Mouse (Mus musculus): ENCODE results near the gene Olfr270. TPM values are rescaled to one million over a fixed set of nuclear protein-coding genes. Genes with fewer than 3 reads are reported as not detected.
A peak's percentile ranks its signal among the peaks of the same experiment; 100 is the strongest.

Gene Olfr270
- not detected in 2 replicates for polyA plus RNA-seq (2015; fragmentation: Nextera tagmentation; extraction: Ambion mirVana)

DNA sequence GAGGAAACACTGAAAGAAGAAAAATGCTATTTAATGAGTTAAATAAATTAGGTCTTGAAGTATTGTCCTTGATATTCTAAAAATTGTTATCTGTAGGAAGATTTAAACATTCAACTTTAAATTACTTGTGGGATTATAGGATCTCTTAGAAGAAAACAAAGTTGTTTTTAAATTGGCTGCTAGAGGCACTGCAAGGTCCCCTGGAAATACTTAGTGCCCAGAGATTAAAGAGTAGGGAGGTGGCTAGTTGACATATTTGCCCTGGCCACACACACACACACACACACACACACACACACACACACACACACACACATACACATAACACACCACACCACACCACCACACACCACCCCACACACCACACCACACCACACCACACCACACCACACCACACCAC, at the start of gene Olfr270:
Gene Olfr270, plus strand, starts transcription at position 301 of the 400 bp plus-strand sequence.
- no peak for ATAC-seq
- Histone ChIP-seq H3K27ac (no peak within 1 kb of the TSS), H3K36me3 (no peaks in the 10 kb centered on the region), H3K9me3 (no peaks in the 10 kb centered on the region), H3K9ac (replicated peaks) (no peak within 1 kb of the TSS), H3K4me2 (replicated peaks) (no peak within 1 kb of the TSS), H3K27me3 (no peaks in the 10 kb centered on the region), H3K4me3 (replicated peaks) (no peak within 1 kb of the TSS), H3K4me1 (replicated peaks) (no peaks in the 10 kb centered on the region)

- Histone ChIP-seq H3K27ac (no peak overlapping the region), H3K27me3 (no peaks in the 10 kb centered on the region), H3K9me3 (no peaks in the 10 kb centered on the region), H3K4me2 (replicated peaks) (no peak overlapping the region), H3K4me3 (replicated peaks) (no peak overlapping the region), H3K9ac (replicated peaks) (no peak overlapping the region), H3K4me1 (replicated peaks) (no peaks in the 10 kb centered on the region), H3K36me3 (no peaks in the 10 kb centered on the region)
- 83% methylated on average over 6 of the region's 6 CpGs for WGBS
- no peak for ATAC-seq
Observed at GRCm38 (mm10) chr4:52916659-52917310, 47.6 kb upstream of the Olfr270 start.

GRCm38 (mm10) chr4:52917311-52917688, 47.0 kb upstream of the Olfr270 start:
- Histone ChIP-seq H3K27me3 (no peaks in the 10 kb centered on the region), H3K4me2 (replicated peaks) (no peak overlapping the region), H3K9me3 (no peaks in the 10 kb centered on the region), H3K4me3 (replicated peaks) (no peak overlapping the region), H3K27ac (no peak overlapping the region), H3K9ac (replicated peaks) (no peak overlapping the region), H3K4me1 (replicated peaks) (no peaks in the 10 kb centered on the region), H3K36me3 (no peaks in the 10 kb centered on the region)
- ATAC-seq = no peak
- 76% methylated on average over 2 of the region's 2 CpGs for whole genome bisulfite sequencing

DNA sequence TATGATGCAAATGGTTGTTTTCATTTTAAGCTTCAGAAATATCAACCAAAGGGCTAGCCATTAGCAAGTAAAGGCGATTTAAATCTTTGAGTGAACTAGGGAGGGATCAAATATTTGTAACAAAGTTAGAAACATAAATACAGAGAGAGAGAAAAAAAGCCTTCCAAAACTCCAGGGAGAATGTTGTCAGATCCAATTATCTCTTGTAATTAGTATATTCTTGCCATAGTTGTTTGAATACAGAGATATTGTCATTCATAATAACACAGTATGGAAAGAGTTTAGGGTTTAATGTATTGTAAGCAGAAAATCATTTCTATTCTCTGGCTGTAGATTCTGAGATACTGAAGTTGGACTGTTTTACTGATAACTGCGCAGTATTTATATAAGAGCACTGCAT, 45.3 kb upstream of the Olfr270 start, which contains the start of gene Olfr272:
Gene Olfr272, minus strand, starts transcription at position 101 of the 400 bp plus-strand sequence.
- WGBS = 86% methylated on average over 2 of the region's 2 CpGs
- no peaks in the 10 kb centered on the region for H3K36me3 ChIP-seq
- H3K4me2 ChIP-seq (replicated peaks) = no peak within 1 kb of the TSS
- no peak for ATAC-seq
- no peak within 1 kb of the TSS for H3K4me3 ChIP-seq (replicated peaks)
- H3K27ac ChIP-seq = no peak within 1 kb of the TSS
- H3K9ac ChIP-seq (replicated peaks) = no peak within 1 kb of the TSS
- no peaks in the 10 kb centered on the region for H3K27me3 ChIP-seq
- H3K4me1 ChIP-seq (replicated peaks) = no peaks in the 10 kb centered on the region
- H3K9me3 ChIP-seq = no peaks in the 10 kb centered on the region

GRCm38 (mm10) chr4:52930480-52930879, 33.9 kb upstream of the Olfr270 start:
- Histone ChIP-seq H3K36me3 (no peaks in the 10 kb centered on the region), H3K4me2 (replicated peaks) (no peak overlapping the region), H3K9ac (replicated peaks) (no peak overlapping the region), H3K4me3 (replicated peaks) (no peak overlapping the region), H3K9me3 (no peaks in the 10 kb centered on the region), H3K27me3 (no peaks in the 10 kb centered on the region), H3K4me1 (replicated peaks) (no peaks in the 10 kb centered on the region), H3K27ac (no peak overlapping the region)
- no peak for ATAC-seq
- 93% methylated on average over 4 of the region's 4 CpGs for WGBS

DNA sequence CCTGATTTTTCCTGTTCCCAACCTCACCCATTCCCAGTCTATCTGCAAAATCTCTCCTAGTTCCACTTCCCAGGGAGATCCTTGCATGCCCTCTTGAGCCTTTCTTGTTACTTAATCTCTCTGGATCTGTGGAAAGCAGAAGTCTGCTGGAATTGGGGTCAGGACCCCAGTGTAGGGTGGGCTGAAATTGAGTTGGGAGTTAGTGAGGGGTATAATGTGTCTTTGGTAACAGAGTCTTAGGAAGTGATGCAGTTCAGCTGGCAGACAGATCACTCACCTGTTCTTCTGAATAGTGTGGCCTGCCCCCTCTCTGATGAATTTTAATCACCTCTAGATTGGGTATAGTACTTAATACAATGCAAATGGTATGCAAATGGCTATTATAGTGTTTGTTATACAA, 17.7 kb upstream of the Olfr270 start:
- Histone ChIP-seq H3K27ac (no peak overlapping the region), H3K9ac (replicated peaks) (no peak overlapping the region), H3K27me3 (no peaks in the 10 kb centered on the region), H3K4me1 (replicated peaks) (no peaks in the 10 kb centered on the region), H3K9me3 (no peaks in the 10 kb centered on the region), H3K4me3 (replicated peaks) (no peak overlapping the region), H3K4me2 (replicated peaks) (no peak overlapping the region), H3K36me3 (no peaks in the 10 kb centered on the region)
- ATAC-seq = no peak

GRCm38 (mm10) chr4:52949005-52949404, 15.3 kb upstream of the Olfr270 start:
- no peak overlapping the region for H3K4me3 ChIP-seq (replicated peaks)
- H3K27me3 ChIP-seq = no peaks in the 10 kb centered on the region
- WGBS = 76% methylated on average over 2 of the region's 2 CpGs
- no peak overlapping the region for H3K9ac ChIP-seq (replicated peaks)
- H3K4me1 ChIP-seq (replicated peaks) = no peaks in the 10 kb centered on the region
- H3K4me2 ChIP-seq (replicated peaks) = no peak overlapping the region
- H3K27ac ChIP-seq = no peak overlapping the region
- ATAC-seq = no peak
- H3K9me3 ChIP-seq = no peaks in the 10 kb centered on the region
- no peaks in the 10 kb centered on the region for H3K36me3 ChIP-seq

DNA sequence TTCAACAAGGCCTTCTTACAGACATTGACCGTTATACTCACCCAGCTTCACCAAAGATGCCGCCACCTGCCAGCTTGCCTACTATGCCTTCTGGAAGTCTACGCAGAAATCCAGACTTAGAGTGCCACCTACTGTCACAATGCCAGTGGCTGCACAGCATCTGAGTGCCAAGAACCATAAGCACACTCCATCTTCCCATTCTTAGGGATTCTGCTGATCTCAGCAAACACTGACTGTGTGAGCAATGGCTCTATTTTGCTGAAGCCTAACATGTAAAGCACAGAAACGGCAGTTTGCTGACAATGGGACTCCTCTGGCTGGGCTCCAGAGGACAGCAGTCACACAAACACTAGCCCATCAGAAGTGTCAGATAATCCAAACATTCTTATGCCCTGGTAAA, 5.7 kb upstream of the Olfr270 start:
- peak; percentile 43; the same call in 1 of the 2 replicates for ATAC-seq
- 47% methylated on average over 4 of the region's 4 CpGs for WGBS
- Histone ChIP-seq H3K9ac (replicated peaks) (no peak overlapping the region), H3K4me1 (replicated peaks) (no peaks in the 10 kb centered on the region), H3K27ac (no peak overlapping the region), H3K27me3 (no peaks in the 10 kb centered on the region), H3K36me3 (no peaks in the 10 kb centered on the region), H3K9me3 (no peaks in the 10 kb centered on the region), H3K4me3 (replicated peaks) (no peak overlapping the region), H3K4me2 (replicated peaks) (no peak overlapping the region)

- ATAC-seq = peak; percentile 62
- Histone ChIP-seq H3K4me1 (replicated peaks) (peaks cover 4% of the 10 kb centered on the region; the same call in 1 of the 2 replicates), H3K27ac (no peak overlapping the region), H3K36me3 (no peaks in the 10 kb centered on the region), H3K4me3 (replicated peaks) (no peak overlapping the region), H3K27me3 (no peaks in the 10 kb centered on the region), H3K9me3 (no peaks in the 10 kb centered on the region), H3K9ac (replicated peaks) (no peak overlapping the region), H3K4me2 (replicated peaks) (no peak overlapping the region)
- 72% methylated on average over 2 of the region's 2 CpGs for WGBS
Observed at GRCm38 (mm10) chr4:52985216-52985615, 20.9 kb downstream of the Olfr270 start.

DNA sequence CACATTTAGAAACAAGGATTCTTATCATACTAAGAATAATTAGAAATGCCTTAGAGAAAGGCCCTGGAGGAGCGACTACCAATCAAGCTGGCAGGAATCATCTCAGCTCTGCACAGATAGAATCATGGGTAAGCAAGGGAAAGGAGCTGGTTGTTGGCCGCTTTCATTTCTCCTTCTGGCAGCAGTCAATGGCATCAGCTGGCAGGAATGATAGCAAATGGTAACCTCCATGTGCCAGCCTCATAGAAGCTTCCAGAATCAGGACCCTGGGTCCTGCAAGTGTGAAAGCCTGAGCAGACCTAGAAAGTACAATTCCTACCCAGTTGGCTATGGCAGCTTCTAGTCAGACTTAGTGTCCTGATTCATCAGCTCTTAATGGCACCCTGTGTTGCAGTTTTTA, 21.9 kb downstream of the Olfr270 start:
- no peak overlapping the region for H3K4me2 ChIP-seq (replicated peaks)
- H3K4me3 ChIP-seq (replicated peaks) = no peak overlapping the region
- H3K4me1 ChIP-seq (replicated peaks) = peaks cover 4% of the 10 kb centered on the region; the same call in 1 of the 2 replicates
- no peak for ATAC-seq
- H3K9me3 ChIP-seq = no peaks in the 10 kb centered on the region
- H3K27me3 ChIP-seq = no peaks in the 10 kb centered on the region
- 89% methylated on average over 2 of the region's 2 CpGs for WGBS
- no peaks in the 10 kb centered on the region for H3K36me3 ChIP-seq
- H3K27ac ChIP-seq = no peak overlapping the region
- no peak overlapping the region for H3K9ac ChIP-seq (replicated peaks)

DNA sequence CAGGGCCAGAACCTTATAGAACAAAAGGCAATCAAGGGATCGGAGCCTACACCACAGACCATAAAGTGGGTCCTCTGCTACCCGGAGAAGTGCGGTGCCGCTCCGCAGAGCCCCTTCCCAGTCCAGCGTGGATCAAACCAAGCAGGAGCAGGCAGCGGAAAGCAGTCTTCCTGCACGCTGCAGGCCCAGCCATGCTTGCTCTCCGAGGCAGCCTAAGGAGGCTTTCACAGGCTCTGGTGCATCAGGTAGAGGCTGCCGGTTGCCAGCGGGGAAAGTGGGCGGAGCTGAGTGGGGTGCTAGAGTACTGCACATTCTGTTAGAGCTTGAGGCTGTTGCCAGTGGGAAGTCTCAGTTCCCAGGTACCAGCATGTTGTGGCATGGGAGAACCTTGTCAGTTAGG, 24.9 kb downstream of the Olfr270 start, which contains the start of gene Nipsnap3a:
Gene Nipsnap3a, plus strand, starts transcription at position 25 of the 400 bp plus-strand sequence.
- H3K27me3 ChIP-seq = no peaks in the 10 kb centered on the region
- ATAC-seq = peak; percentile 63
- 36% methylated on average over 12 of the region's 12 CpGs for WGBS

GRCm38 (mm10) chr4:52999449-52999848, 35.1 kb downstream of the Olfr270 start:
- Histone ChIP-seq H3K4me3 (replicated peaks) (no peak overlapping the region), H3K9ac (replicated peaks) (no peak overlapping the region), H3K36me3 (no peaks in the 10 kb centered on the region), H3K4me1 (replicated peaks) (no peaks in the 10 kb centered on the region), H3K4me2 (replicated peaks) (no peak overlapping the region), H3K9me3 (no peaks in the 10 kb centered on the region), H3K27me3 (no peaks in the 10 kb centered on the region), H3K27ac (no peak overlapping the region)
- WGBS = 94% methylated on average over 6 of the region's 6 CpGs
- ATAC-seq = no peak

More for the DNA sequence above, 24.9 kb downstream of the Olfr270 start, which contains the start of gene Nipsnap3a:
- no peaks in the 10 kb centered on the region for H3K36me3 ChIP-seq
- no peak within 1 kb of the TSS for H3K27ac ChIP-seq
- H3K4me1 ChIP-seq (replicated peaks) = peaks cover 4% of the 10 kb centered on the region; the same call in 1 of the 2 replicates
- peak within 1 kb of the TSS; percentile 43 for H3K4me2 ChIP-seq (replicated peaks)
- no peak within 1 kb of the TSS for H3K9ac ChIP-seq (replicated peaks)
- peak within 1 kb of the TSS; percentile 11; the same call in 1 of the 2 replicates for H3K4me3 ChIP-seq (replicated peaks)
- H3K9me3 ChIP-seq = no peaks in the 10 kb centered on the region

GRCm38 (mm10) chr4:53000154-53000553, 35.8 kb downstream of the Olfr270 start:
- Histone ChIP-seq H3K9ac (replicated peaks) (no peak overlapping the region), H3K4me2 (replicated peaks) (no peak overlapping the region), H3K27ac (no peak overlapping the region), H3K36me3 (no peaks in the 10 kb centered on the region), H3K4me1 (replicated peaks) (no peaks in the 10 kb centered on the region), H3K27me3 (no peaks in the 10 kb centered on the region), H3K4me3 (replicated peaks) (no peak overlapping the region), H3K9me3 (no peaks in the 10 kb centered on the region)
- ATAC-seq = no peak
- WGBS = 90% methylated on average over 8 of the region's 8 CpGs

Measured in midbrain, embryonic 13.5 days (tissue).